Mouse (Mus musculus): ENCODE data around the gene Sfxn1.

Sfxn1 gene

DNA sequence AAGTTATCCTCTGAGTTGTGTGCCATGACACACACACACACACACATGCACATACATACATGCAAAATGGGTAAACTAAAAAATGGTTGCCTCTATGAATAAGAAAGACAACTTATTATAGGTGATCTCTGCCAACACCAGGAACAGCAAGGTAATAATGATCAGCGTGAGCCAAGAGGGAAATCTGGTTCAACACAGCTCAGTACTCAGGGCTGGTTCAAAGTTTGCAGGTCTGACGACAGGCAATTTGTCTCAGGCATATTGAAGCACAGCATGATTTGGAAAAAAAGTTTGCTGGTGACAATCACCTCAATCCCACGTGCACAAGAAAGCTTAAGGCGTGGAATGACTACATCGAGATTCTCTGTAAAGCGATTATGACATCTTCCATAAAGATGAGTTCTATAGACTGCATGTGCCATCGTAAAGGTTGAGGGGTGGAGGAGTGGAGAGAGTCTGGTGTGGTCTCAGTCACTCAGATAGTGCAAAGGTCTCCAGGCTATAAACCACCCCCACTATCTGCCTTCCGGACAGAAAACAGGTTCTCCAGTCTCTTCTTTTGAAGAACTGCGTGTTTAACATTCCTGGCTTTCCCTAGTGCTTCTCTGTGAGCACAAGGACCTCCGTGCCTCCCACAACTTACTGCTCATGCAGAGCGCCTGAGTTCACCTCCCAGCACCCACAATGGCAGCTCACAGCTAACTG lies 6.0 kb downstream of the Sfxn1 start:
- DNase-seq: no peak

DNA sequence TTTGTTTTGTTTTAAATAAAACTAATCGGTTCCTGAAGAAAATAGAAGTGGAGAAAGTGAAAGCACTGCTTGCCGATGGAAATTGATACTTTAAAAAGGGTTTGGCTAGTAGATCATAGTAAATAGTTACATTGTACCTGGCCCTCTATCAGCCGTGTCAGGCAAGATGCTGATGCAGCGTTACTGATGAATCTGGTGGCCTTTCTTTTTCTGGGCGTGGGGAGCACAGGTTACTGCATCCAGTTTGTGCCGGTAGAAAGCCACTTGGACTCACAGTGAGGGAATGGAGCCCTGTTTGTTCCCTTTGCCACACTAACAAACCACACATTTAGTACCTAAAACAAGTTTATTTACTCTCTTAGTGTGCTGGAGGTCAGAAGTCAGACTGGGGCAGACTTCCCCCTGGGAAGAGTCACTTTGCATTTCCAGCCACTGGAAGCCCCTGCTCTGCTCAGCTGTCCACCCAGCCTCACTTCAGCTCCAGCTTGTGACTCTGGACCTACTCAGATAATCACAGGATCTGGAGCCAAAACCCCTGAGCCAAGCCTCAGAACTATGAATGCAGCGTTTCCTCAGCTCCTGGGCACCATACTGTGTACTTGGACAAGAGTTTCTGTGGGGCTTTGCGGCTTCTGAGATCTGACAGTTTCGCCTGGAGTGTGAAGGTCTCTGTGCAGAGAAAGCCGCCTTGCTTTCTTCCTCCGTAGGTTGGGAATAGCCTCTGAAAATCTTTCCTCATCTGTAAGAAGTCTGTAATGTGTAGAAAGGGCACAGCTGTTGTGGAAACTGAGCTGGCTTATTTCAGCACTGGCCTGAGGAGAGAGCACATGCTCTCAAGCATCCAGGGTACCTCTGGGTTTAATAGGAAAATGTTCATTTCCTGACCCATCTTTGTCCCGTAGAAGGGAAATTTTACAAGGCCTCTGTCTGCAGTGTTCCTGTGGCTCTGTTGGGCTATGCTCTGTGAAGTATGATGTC lies 8.4 kb downstream of the Sfxn1 start:
- DNase-seq: no peak

DNA sequence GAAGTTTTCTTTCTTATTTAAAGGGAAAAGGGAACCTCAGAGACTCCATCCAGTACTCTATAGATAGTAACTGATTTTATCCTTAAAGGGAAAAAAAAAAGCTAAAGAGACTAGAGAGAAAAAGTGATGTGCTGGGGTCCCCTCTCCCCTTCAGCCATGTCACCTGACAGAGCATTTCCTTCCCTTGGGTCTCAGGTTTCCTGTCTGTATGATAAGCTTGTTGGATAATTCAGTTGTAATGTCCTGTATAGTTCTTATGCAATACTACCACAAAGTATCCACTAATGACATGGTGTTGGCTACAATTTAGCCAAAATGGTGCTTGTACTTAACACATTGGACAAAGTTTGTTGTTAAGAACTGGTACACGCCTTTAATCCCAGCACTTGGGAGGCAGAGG lies 9.1 kb downstream of the Sfxn1 start:
- no peak for DNase-seq

DNA sequence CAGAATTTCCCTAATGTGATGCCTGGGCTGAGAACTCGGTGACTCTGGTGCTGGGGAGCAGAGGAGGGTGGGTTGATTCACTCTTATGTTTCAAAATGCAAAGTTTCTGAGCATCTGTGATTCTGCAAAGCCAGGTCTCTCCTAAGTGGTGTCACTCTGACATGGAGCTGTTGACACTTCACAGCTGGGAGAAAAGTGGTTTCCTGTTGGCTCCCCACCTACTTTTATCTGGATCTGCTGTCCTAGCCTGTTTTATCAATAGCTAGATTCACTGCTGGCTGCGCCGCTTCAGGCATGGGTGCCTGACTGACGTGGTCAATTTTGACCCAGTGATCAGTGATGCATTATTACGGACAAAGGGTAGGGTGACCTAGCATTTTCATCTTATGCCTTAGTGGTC lies 11.3 kb downstream of the Sfxn1 start:
- DNase-seq: no peak

DNA sequence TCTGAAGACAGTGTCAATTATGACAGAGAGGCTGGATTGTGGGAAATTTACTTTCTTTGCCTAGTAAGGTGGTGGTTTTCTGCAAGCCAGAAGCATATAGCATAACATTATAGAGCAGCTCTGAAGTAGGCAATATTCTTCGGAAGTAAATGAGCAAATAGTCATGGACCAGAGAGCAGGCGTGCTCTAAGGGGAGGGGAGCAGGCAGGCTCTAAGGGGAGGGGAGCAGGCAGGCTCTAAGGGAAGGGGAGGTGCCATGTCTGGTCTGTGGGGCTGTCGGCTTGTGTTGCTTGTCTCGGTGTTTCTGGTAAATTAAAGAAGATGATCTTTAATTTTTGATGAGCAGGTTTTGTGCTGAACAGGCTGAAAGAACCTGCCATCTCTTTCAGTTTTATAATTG lies 12.5 kb downstream of the Sfxn1 start:
- no peak for DNase-seq

DNA sequence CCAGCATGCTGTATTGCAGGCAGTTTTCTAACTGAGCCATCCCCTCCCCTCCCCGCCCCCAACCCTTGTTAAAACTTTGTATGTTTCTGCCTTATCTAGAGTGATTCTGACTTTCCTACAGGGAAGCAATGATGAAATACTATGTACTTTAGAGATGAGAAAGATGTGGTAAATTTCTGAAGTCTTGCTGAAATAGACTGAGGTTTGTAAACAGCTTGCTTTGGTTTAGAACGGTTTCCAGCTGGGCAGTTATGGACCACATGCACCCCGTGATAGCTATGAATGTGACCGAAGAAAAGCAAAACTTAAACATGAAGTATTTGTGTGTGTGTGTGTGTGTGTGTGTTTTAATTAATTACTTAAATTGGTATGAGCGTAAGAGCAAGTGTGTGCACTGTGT lies 13.2 kb downstream of the Sfxn1 start:
- DNase-seq: no peak

DNA sequence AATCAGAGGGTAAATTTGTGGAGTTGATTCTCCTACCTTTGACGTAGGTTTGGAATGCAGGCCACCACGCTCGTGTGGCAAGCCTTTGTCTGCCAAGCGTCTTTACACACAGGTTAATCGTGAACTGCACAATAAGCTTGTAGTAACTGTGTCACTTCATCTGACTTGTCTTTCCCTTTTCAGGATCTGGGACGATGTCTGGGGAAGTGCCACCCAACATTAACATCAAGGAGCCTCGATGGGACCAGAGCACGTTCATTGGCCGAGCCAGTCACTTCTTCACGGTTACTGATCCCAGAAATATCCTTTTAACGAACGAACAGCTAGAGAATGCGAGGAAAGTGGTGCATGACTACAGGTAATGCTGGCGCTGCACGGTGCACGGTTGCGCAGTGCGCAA lies 13.6 kb downstream of the Sfxn1 start:
- no peak for DNase-seq

DNA sequence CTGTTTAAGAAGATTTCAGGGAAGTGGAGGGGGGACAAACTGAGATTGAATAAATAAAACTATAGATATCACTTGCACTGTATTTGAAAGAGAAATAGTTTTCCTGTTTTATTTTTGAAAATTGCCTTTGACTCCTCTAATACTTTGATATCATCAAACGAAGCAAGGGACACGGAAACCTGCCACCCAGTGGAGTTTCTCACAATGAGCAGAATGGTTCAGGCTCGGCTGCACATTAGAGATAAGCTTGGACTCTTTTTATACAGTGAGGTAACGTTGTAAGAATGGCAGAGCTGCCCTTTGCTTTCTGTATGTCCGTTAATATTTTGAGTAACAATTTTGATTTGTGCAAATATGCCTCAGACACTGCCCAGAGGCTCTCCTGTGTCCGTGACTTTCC lies 20.1 kb downstream of the Sfxn1 start:
- no peak for DNase-seq

DNA sequence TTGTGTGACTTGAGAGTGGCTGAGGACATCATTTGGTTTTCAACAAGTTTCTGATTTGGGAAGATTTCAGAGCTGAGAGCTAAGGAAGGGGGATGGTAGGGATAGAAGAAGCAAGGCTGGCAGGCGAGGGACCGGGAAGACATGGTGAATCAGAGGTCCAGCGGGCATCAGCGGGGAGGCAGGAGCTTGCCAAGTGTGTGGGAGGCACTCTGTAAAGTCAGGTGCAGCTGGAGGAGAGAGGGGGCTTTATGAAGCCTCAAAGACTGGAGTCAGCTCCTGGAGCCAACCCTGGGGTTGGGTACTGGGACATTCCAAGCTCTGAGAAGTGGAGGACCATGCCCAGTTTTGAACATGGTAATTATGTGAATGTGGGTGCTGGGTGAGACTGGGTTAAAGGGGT lies 22.7 kb downstream of the Sfxn1 start:
- DNase-seq: no peak

DNA sequence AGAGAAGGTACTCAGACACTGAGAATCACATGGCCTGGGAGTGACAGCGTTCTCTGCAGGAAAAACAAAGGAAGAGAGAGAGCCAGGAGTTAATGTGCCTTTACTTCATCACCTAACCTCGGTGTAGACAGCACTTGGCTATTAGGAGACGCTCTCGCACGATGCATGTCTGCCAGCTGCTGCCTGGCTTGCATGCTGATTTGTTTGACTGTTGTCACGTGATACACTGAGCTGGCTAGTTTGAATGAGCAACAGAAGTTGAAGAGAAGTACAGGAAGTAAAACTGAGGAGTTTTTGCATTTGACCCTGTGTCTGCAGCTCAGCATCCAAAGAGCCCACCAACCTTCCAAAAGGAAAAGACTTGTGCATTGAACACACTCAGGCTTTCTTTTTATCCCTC lies 23.3 kb downstream of the Sfxn1 start:
- DNase-seq: no peak

DNA sequence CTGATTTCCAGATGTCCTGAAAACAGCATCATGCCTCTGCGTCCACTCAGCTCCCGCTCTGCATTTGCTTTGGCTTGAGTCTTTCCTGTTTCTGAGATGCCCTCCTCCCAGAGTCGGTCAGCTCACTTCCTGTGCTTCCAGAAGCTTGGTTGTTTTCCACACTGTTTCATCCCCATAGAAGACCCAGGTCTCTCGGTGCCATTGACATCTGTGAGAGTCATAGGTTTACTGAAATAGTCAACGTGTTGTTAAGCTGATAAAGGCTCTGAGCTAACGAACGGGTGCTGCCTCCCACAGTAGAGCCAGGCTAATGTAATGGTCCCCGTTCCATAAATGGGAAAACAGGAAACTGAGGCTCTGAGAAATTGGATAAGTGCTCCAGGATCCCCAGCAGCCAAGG lies 24.1 kb downstream of the Sfxn1 start:
- DNase-seq: no peak

DNA sequence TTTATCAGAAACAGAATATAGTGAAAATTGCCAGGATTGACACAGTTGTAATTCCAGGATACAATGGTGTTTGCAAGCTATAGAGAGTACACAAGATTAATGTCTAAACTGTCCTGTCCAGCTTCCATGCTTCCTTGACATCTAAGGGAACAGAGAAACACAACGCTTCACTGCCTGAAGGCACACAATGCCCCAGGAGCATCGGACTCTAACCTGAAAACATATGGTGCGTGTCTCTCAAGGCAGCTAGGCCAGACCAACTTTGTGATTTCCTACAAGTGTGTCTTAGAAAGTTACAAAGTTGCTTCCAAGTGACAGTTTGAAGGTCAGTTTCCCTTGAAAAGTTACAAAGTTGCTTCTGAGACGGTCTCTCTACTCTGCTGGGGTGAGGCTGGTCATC lies 25.6 kb downstream of the Sfxn1 start:
- no peak for DNase-seq

DNA sequence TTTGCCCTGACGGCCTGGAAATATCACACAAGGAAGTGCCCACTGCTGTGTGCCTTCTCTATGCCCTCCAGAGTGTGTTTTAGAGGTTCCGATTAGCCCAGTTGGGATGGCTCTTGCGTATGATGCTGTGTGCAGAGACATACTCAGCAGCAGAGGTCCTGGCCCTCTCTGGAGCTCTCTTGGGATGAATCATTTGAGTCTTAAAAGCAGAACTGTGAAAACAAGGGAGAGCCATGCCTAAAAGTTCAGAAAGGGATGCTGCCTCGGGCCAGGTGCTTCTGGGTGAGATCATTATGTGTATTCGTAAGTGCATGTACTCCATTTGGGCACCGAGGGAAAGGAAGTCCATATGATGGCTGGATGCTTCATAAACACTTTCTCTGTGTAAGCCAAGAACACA lies 26.1 kb downstream of the Sfxn1 start:
- DNase-seq: no peak

DNA sequence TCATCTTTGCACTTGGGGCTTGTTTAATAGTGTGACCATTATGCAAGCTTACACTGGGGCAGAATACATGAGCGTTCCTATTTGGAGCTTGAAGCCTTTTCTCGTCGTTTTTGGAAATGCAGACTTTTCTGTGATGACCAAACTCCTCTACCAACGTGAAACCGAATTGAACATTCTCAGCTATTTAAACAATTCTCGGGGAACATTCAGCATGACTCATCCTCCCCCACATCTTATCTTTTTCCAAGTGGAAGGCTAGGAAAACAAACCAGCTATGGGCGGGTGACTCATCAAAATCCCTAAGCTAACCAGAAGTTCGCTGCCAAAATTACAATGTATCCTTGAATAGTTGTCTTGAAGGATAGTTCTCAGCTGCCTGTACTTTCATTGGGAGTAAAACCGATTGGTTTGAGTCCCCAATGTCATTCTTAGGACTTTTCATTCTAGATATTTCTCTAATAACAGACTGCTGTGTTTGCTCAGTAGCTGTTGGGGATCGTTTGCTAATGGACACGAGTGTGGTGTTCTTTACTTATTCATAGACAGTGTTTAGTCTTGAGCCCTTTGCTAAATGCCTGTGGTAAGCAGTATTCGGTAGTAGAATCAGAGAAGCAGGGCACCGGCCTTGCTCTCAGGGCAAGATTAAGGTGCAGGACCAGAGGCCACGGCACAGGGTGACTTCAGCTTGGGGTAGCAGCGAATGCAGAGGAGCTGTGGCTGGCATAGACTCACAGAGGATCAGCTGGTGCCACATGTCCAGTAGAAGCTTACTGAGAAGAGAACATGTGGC lies 29.6 kb downstream of the Sfxn1 start:
- DNase-seq: no peak

DNA sequence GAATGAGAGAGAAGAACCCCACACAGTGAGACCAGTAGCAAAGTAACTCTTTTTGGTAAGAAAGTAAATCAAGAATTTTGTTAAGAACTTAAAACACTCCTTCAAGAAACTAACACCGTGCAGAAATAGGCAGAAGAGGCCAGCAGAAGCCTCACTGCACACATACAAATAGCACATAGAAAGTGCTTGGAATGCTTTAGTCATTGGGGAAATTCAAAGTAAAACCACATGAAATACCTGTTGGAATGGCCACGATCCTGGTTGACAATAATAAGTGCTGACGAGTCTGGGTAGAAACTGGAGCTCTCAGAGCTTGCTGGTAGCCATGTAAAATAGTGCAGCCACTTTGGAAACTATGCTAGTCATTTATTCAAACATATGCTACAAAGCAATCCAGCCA lies 30.4 kb downstream of the Sfxn1 start:
- DNase-seq: no peak

DNA sequence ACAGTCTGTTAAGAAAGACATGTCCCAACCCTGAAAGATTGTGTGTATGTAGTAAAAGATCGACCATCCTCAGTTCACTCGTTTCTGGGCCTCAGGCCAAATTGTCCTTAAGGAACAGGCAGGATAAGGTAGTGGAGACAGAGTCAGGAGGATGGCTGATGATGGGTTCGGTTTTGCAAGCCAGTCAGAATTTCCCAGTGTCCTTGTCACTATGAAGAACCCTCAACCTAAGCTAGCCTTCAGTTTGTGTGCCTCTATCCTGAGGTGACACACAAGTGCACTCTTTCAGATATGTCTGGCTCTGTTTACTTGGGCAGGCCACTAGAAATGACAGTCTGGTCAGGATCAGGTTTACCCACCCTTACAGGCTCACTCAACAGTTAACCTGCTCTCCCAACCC lies 31.6 kb downstream of the Sfxn1 start:
- DNase-seq: no peak

DNA sequence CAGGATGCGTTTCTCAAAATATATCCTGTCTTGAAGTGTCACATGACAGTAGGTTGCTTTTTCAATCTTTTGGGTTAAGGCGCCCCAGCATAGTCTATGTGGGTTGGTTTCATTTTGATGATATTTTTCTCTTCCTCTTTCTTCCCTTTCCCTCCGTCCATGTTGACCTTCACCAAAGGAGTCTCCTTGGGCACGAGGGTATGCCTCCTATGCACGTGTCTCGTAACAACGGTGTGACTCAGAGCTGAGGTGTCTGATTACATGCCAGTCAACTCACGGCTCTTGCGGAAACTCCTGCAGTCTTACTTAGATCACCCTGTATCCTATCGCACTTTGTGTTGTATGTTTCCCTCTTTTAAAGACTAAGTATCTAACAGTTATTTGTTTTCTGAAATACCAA lies 32.2 kb downstream of the Sfxn1 start:
- DNase-seq: no peak

DNA sequence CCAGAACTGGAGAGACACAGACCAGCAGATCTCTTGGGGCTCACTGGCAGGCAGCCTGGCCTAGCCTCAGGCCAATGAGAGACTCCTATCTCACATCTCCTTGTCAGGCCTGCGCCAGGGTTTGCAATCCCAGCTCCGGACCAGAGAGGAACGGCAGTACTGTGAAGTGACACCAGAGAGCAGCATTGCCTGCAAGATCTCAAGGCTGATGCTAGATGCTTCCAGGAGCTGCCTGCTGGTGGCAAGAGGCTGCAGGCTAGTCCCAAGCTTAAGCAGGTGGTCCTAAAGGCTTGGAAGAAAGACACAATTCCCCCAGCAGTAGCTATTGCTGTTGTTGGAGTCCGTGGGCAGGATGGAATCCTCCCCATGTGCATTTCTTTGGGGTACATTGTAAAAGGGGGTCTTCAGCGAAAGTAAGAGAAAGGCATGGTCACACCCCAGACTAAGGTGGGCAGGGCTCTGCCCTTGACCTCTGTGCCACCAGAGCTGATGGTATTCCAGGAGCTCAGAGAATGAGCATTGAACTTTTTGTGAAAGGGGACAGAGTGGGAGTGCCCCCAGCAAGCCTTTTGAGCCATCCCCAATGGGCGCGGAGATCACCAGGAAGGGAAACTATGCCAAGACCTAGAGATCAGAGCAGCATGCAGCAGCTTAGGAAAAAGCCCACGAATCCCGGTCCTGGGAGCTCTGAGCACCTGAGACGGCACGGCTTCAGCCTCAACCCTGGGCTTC lies 42.3 kb downstream of the Sfxn1 start:
- peak; percentile 78 for DNase-seq

DNA sequence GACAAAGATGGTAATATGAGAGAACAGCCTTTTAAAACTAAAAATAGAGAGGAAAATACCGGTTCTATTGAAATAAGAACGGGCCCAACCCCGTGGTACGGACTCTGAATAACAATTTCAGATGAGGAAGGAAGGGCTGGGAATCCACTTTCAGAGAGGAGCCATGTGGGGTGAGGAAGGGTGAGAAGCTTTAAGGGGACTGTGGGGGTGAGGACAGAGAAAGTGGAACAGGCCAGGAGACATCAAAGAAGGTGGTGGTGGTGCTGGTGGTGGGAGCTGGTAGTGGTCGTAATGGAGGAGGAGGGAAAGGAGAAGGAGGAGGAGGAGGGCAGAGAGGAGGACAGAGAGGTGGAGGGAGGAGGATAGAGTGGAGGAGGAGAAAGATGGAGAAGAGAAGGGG lies 43.3 kb downstream of the Sfxn1 start:
- no peak for DNase-seq

DNA sequence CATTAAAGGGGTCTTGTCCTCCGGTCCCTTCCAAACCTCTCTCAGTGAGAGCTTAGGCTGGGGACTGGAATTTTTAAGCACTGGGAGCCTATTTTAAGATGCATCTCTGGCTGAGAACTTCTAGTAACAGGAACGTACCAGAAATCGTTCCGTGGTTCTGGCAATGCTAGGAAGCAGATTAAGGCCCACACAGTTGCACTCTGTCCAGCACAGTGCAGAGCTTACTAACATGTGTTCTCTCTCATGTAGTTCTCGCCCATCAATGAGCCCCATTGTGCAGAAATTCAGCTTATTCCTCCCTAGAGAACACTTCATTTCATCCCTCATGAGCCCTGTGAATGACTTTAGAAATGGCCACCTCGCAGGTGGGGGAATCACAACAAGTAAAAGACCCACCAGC lies 44.1 kb downstream of the Sfxn1 start:
- no peak for DNase-seq

DNA sequence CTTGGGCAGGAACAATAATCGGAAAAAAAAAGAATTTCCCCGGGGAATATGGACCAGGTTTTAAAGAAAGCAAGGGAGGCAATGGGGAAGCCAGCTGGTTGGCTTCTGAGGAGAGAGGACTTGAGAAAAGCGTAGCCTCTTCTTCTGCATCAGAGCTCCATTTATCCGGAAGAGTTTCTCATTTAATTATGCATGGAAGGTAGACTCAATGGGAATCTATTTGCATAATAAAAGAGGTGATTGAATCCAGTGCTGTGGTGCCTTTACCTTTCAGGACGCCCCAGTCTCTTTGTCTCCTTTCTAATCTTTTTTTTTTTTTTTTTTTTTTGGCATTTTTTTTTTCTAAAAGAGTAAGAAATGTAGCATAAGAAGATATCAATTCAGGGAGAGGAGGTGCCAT lies 46.7 kb downstream of the Sfxn1 start:
- DNase-seq: no peak

DNA sequence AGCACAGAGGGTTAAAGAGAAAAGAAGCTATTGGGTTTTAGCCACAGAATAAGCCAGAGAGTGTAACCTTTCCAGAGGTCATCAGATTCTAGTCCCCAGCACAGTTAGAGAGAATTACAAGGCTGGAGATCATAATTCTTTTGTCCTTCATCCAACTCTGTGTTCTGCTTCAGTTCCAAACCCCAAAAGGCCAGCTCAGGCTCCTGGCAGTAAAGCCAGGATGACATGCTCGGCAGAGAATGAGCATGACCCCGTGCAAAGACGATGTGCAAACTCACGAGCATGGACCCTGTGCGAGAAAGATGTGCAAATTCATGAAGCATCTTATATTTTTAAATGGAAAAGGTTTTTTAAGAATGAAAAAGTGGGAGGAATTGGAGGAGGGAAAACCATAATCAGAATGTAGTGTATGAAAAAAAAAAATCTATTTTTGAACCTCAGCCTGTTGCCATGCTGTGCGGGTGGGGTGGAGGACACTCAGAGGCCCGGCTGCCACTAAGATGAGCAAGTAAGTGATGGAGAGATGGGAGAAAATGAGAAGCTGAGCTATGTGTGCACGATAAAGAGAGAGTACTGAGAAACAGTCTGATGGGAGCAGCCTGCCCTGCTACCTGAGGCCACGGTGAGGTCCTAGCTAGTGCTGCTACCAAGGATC lies 66.2 kb downstream of the Sfxn1 start:
- DNase-seq: no peak

Data from cerebellum, adult 9-10 months (tissue).